Mouse (Mus musculus) skeletal muscle tissue, adult 2 months (tissue): Measurements from ENCODE around the gene Coa4.
"Not testable (repeated sequence)": the region's sequence is repeated elsewhere in the genome, so short reads cannot be mapped to it uniquely, and the experiment has no call there.

ENCODE experiments used
- DNase-seq: peaks from one replicate; pipeline ENCODE4 v3.0.0-alpha.2; 2012; ENCODE audit warnings: low read depth, low spot score

Gene Coa4

DNA sequence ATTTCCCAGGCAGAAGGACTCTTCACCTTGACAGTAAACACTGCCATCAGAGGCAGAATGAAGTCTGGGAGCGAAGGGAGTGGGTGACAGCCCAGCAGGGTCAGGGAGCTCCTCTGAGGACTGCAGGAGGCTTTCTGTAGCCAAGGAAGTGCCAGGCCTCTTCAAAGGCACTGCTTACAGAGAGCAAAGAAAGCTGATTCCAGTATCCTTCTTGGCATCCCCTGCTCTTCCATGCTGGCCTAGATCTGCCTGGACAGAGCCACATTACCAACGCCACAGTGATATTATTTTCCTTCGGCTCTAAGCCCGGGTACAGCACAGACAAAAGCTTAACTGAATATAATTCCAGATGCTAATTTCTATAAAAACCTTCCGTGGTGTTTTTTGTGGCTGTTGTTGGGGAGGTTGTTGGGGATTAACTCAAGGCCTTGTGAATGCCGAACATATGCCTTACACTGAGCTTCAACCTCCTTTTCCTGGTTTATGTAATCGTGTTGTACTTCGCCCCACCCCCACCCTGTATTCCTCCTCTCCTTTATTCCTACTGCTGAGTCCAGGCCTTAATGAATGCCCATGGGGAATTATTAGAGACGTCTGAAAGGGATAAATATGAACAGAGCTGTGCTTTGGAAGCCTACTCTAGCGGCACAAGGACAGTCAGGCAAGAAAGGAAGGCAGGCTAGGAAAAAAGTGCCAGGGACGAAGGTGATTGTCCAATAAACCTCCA, 25.2 kb downstream of the Coa4 start:
- peak; percentile 65 for DNase-seq

DNA sequence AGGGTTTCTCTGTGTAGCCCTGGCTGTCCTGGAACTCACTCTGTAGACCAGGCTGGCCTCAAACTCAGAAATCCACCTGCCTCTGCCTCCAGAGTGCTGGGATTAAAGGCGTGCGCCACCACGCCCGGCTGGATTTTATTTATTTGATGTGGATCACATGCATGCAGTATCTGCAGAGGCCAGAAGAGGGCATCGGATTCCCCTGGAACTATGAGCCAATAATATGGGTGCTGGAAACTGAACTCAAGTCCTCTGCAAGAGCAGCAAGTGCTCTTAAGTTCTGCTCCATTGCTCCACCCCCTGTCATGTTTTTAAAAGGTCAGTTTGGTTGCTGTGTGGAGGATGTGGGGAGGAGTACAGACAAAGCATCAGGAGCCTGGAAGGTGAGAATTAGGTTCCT, 30.4 kb downstream of the Coa4 start:
- not testable (repeated sequence) for DNase-seq

DNA sequence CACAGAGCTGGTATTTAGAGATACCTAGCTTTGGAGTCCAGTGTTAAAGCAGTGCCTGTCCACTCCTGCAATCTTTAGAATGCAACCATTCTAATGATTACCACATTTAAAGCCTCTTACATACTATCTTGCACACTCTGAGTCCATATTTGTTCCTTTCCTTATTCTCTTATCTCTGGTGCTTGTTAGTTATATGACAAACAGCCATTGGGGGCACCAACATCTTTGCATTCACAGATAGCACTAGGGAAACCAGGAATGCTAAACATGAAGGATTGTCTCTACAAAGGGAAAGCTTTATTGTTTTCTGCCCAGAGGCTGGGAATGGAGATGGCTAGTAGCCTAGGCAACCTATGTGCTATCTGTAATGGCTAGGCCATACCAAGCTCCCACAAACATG, 33.0 kb downstream of the Coa4 start:
- no peak for DNase-seq

- DNase-seq = no peak
These were observed 34.3 kb downstream of the Coa4 start for GRCm38 (mm10) chr7:100570930-100571715.

- no peak for DNase-seq
These were observed 35.2 kb downstream of the Coa4 start for GRCm38 (mm10) chr7:100572061-100572460.

DNA sequence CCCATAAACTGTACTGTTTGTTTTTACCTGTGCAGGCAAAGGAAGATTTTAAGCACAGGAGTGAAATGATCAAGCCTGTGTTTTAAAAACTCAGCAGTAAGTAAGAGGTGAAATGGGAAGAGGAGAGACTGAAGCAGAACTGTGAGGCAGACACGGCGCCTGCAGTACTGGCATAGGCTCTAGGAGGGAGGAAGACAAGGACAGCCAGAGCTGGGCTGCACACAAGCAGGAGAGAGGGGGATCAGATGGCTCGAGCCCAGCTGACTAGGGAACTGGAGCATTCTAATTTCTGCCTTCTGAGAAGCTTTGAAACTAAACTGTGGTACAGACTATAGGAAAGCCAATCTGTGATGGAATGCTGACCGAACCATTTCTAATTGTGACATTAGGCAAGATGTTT, 35.8 kb downstream of the Coa4 start:
- no peak for DNase-seq

- DNase-seq = no peak
These were observed 41.9 kb downstream of the Coa4 start for GRCm38 (mm10) chr7:100578794-100579193.

DNA sequence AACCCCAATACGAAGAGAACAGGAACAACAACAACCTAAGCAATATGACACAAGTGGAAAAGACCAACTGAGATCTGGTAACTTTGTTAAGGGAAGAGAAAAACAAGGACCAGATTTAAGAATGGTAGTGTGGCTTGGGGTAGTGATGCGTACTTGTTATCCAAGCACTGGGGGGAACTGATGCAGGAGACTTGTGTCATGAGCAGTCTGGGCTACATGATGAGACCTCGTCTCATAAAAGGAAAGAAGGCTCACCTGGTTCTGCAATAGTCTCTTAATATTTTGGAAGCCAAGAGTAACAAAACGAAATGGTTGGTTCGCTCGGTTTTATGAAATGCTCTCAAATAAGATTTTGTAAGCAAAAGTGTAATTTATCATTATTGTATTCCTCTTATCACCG, 45.4 kb downstream of the Coa4 start:
- no peak for DNase-seq

- DNase-seq = peak; percentile 79
These were observed 45.9 kb downstream of the Coa4 start for GRCm38 (mm10) chr7:100582727-100583236.

GRCm38 (mm10) chr7:100589816-100590215, 52.9 kb downstream of the Coa4 start:
- no peak for DNase-seq
